ENCODE assay signal across 8 mouse cellular contexts in the genomic region with DNA sequence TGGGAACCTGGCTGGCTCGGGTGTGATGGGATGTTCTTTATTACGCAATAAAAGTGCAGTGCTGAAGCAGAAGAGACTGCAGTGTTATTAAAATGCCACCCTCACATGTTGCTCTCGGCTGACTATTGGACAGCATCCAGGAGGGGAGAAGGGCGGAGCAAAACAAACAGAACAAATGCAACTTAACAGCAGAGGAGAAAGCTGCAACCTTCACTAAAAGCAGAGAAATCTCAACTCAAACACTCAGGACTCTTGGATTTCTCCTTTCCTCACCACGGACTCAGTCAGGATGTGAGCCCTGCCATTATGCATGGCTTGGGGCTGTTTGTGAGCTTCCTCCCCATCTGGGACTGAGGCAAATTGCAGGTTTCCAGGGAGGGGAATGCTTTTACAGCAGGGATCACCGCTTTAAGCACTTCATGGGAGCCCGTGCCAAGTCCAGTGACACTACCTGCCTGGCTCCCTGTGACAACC.
DNase-seq lines count a peak whose midpoint lies in the region; ATAC-seq lines count a peak whose summit lies in the region.

No protein-coding gene starts in this region.

- no peak for ATAC-seq in midbrain, embryonic 14.5 days (ENCODE audit: low FRiP score, low TSS enrichment)
- no peak for ATAC-seq in midbrain, embryonic 13.5 days
- no peak for ATAC-seq in kidney, embryonic 15.5 days (replicated peaks; ENCODE audit: low FRiP score)
- ATAC-seq in neural tube, embryonic 13.5 days (ENCODE audit: low read depth) = no peak
- no peak for ATAC-seq in midbrain, embryonic 15.5 days (replicated peaks)

- H3K27me3 ChIP-seq in midbrain, embryonic 14.5 days (ENCODE audit: control insufficient read depth, insufficient read depth, low read length) = no peaks in the 10 kb centered on the region
- H3K27me3 ChIP-seq in midbrain, embryonic 13.5 days = no peaks in the 10 kb centered on the region
- no peaks in the 10 kb centered on the region for H3K27me3 ChIP-seq in kidney, embryonic 15.5 days
- no peaks in the 10 kb centered on the region for H3K27me3 ChIP-seq in neural tube, embryonic 13.5 days
- H3K27me3 ChIP-seq in midbrain, embryonic 15.5 days (replicated peaks) = no peaks in the 10 kb centered on the region

- H3K4me2 ChIP-seq in midbrain, embryonic 14.5 days (ENCODE audit: low read length) = no peak overlapping the region
- no peak overlapping the region for H3K4me2 ChIP-seq in midbrain, embryonic 13.5 days (replicated peaks)
- peak overlapping the region; percentile 47 for H3K4me2 ChIP-seq in kidney, embryonic 15.5 days
- H3K4me2 ChIP-seq in neural tube, embryonic 13.5 days = peak overlapping the region; percentile 33
- H3K4me2 ChIP-seq in midbrain, embryonic 15.5 days = no peak overlapping the region

- WGBS in midbrain, embryonic 14.5 days = 58% methylated on average over 7 of the region's 7 CpGs
- WGBS in midbrain, embryonic 13.5 days = 69% methylated on average over 7 of the region's 7 CpGs
- WGBS in kidney, embryonic 15.5 days = 17% methylated on average over 7 of the region's 7 CpGs
- 21% methylated on average over 7 of the region's 7 CpGs for WGBS in neural tube, embryonic 13.5 days
- WGBS in midbrain, embryonic 15.5 days = 50% methylated on average over 7 of the region's 7 CpGs

- peak; percentile 19 for DNase-seq in midbrain, embryonic 14.5 days
- DNase-seq in cerebellum, adult 18-20 months = peak; percentile 26 to 45
- DNase-seq in fibroblast of lung, adult 2 months (ENCODE audit: low read depth) = peak; percentile 21
- no peak for DNase-seq in thymus, postnatal 25 days

- no peak overlapping the region for H3K4me3 ChIP-seq in midbrain, embryonic 14.5 days (replicated peaks; ENCODE audit: low read depth, low read length)
- no peak overlapping the region for H3K4me3 ChIP-seq in midbrain, embryonic 13.5 days (replicated peaks)
- H3K4me3 ChIP-seq in kidney, embryonic 15.5 days (replicated peaks) = peak overlapping the region; percentile 10; the same call in 1 of the 2 replicates
- no peak overlapping the region for H3K4me3 ChIP-seq in neural tube, embryonic 13.5 days
- H3K4me3 ChIP-seq in midbrain, embryonic 15.5 days = no peak overlapping the region

- H3K36me3 ChIP-seq in midbrain, embryonic 14.5 days (ENCODE audit: control insufficient read depth, insufficient read depth, low read length) = no peaks in the 10 kb centered on the region
- H3K36me3 ChIP-seq in midbrain, embryonic 13.5 days = no peaks in the 10 kb centered on the region
- no peaks in the 10 kb centered on the region for H3K36me3 ChIP-seq in kidney, embryonic 15.5 days
- H3K36me3 ChIP-seq in neural tube, embryonic 13.5 days = no peaks in the 10 kb centered on the region
- no peaks in the 10 kb centered on the region for H3K36me3 ChIP-seq in midbrain, embryonic 15.5 days (replicated peaks)

- H3K9me3 ChIP-seq in midbrain, embryonic 14.5 days (ENCODE audit: control insufficient read depth, low read length) = no peaks in the 10 kb centered on the region
- no peaks in the 10 kb centered on the region for H3K9me3 ChIP-seq in midbrain, embryonic 13.5 days
- H3K9me3 ChIP-seq in kidney, embryonic 15.5 days (replicated peaks) = no peaks in the 10 kb centered on the region
- no peaks in the 10 kb centered on the region for H3K9me3 ChIP-seq in neural tube, embryonic 13.5 days
- no peaks in the 10 kb centered on the region for H3K9me3 ChIP-seq in midbrain, embryonic 15.5 days

- no peaks in the 10 kb centered on the region for H3K4me1 ChIP-seq in midbrain, embryonic 14.5 days (ENCODE audit: control insufficient read depth, insufficient read depth, low read length)
- peaks cover 9% of the 10 kb centered on the region; the same call in 1 of the 2 replicates for H3K4me1 ChIP-seq in midbrain, embryonic 13.5 days (replicated peaks)
- H3K4me1 ChIP-seq in kidney, embryonic 15.5 days = peaks cover 6% of the 10 kb centered on the region
- peaks cover 12% of the 10 kb centered on the region for H3K4me1 ChIP-seq in neural tube, embryonic 13.5 days (replicated peaks)
- 0 out of 2 replicates have a peak, but pooled peaks cover 9% of the 10 kb centered on the region for H3K4me1 ChIP-seq in midbrain, embryonic 15.5 days

- H3K9ac ChIP-seq in midbrain, embryonic 14.5 days (replicated peaks; ENCODE audit: low read length) = no peak overlapping the region
- no peak overlapping the region for H3K9ac ChIP-seq in midbrain, embryonic 13.5 days (replicated peaks)
- H3K9ac ChIP-seq in kidney, embryonic 15.5 days = no peak overlapping the region
- no peak overlapping the region for H3K9ac ChIP-seq in neural tube, embryonic 13.5 days
- H3K9ac ChIP-seq in midbrain, embryonic 15.5 days = no peak overlapping the region

- no peak overlapping the region for H3K27ac ChIP-seq in midbrain, embryonic 14.5 days (replicated peaks; ENCODE audit: low read depth, low read length)
- no peak overlapping the region for H3K27ac ChIP-seq in midbrain, embryonic 13.5 days
- no peak overlapping the region for H3K27ac ChIP-seq in kidney, embryonic 15.5 days
- H3K27ac ChIP-seq in neural tube, embryonic 13.5 days (replicated peaks) = no peak overlapping the region
- H3K27ac ChIP-seq in midbrain, embryonic 15.5 days = no peak overlapping the region

Comparison
In these comparisons a context has a peak if more than half of its experiments do, and no peak if none do; other contexts are left out.
1. H3K4me2 ChIP-seq: peak in kidney, embryonic 15.5 days (single experiment) and neural tube, embryonic 13.5 days (single experiment); none in midbrain, embryonic 14.5 days (single experiment), midbrain, embryonic 13.5 days (single experiment) and midbrain, embryonic 15.5 days (single experiment).